Mouse (Mus musculus) midbrain, embryonic 15.5 days (tissue): ENCODE results near the gene Fbln2. TPM values are rescaled to one million over a fixed set of nuclear protein-coding genes. Genes with fewer than 3 reads are reported as not detected.

Experiments used
- ATAC-seq: fragments of 200-750 bp; cut with Nextera tagmentation; replicated peaks from 2 replicates; pipeline ENCODE4 v1.8.0; 2017; ENCODE audit warnings: moderate TSS enrichment
- H3K27ac ChIP-seq: fragments of 300-500 bp; sonication (generic); 2 replicates; pipeline ENCODE4 v1.5.1; 2015; ENCODE audit warnings: mild to moderate bottlenecking, inconsistent platforms
- H3K27me3 ChIP-seq: fragments of 300-500 bp; sonication (generic); replicated peaks from 2 replicates; pipeline ENCODE4 v1.6.1; 2015; ENCODE audit warnings: inconsistent platforms
- H3K36me3 ChIP-seq: fragments of 300-500 bp; sonication (generic); replicated peaks from 2 replicates; pipeline ENCODE4 v1.6.1; 2015; ENCODE audit warnings: inconsistent platforms
- H3K4me1 ChIP-seq: fragments of 300-500 bp; sonication (generic); 2 replicates; pipeline ENCODE4 v1.6.1; 2015; ENCODE audit warnings: inconsistent platforms
- H3K4me2 ChIP-seq: fragments of 300-500 bp; sonication (generic); 2 replicates; pipeline ENCODE4 v1.6.1; 2015; ENCODE audit warnings: inconsistent platforms, mild to moderate bottlenecking, moderate library complexity
- H3K4me3 ChIP-seq: fragments of 300-500 bp; sonication (generic); 2 replicates; pipeline ENCODE4 v1.5.1; 2015; ENCODE audit warnings: mild to moderate bottlenecking, inconsistent platforms
- H3K9ac ChIP-seq: fragments of 300-500 bp; sonication (generic); 2 replicates; pipeline ENCODE4 v1.6.1; 2015; ENCODE audit warnings: mild to moderate bottlenecking, inconsistent platforms
- H3K9me3 ChIP-seq: fragments of 300-500 bp; sonication (generic); 2 replicates; pipeline ENCODE4 v1.6.1; 2016; ENCODE audit warnings: inconsistent platforms
- WGBS: fragments of 180-500 bp; shearing (Covaris S2); methylation state at CpG from one replicate; pipeline ENCODE4 v1.1.7; 2015; ENCODE audit warnings: mixed read lengths; 5-methylcytosine and 5-hydroxymethylcytosine counted together
- polyA plus RNA-seq: library from polyadenylated mRNA; unstranded; fragments of >200 nt; fragmentation: Nextera tagmentation; extraction: Ambion mirVana; gene quantifications from 2 replicates; pipeline ENCODE4 v1.2.1, GENCODE M21; 2015

Fbln2 gene
- polyA plus RNA-seq, 1 experiment from 2014 or later = 15.1 TPM

GRCm38 (mm10) chr6:91236429-91236828, 24.2 kb downstream of the Fbln2 start:
- no peak; the same call in 1 of the 2 replicates for ATAC-seq
- Histone ChIP-seq H3K4me2 (no peak overlapping the region), H3K4me1 (peaks cover 10% of the 10 kb centered on the region; the same call in 1 of the 2 replicates), H3K4me3 (no peak overlapping the region), H3K27me3 (no peaks in the 10 kb centered on the region), H3K9me3 (no peaks in the 10 kb centered on the region), H3K9ac (no peak overlapping the region), H3K36me3 (no peaks in the 10 kb centered on the region), H3K27ac (no peak overlapping the region)
- WGBS = 47% methylated on average over 6 of the region's 6 CpGs

DNA sequence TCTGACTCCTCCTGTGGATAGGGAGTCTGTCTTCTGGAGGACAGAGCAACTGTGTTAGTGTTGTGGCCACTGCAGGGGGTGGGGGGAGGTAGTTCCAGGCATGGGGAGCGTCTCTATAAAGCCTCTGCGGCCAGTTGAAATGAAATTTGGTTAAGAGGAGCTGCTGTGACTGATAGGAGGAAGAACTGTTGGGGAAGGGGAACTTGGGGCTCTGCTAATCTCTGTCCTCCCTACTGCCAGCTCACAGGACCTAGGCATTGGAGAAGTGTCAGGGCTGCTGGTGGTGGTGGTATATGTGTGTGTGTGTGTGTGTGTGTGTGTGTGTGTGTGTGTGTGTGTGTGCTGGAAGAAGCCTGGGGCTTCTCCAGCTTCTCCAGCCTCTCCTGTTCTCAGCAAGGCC, 25.0 kb downstream of the Fbln2 start:
- no peak overlapping the region for H3K4me3 ChIP-seq
- H3K4me2 ChIP-seq = no peak overlapping the region
- H3K27me3 ChIP-seq = no peaks in the 10 kb centered on the region
- H3K9me3 ChIP-seq = no peaks in the 10 kb centered on the region
- WGBS = 50% methylated on average over 2 of the region's 2 CpGs
- ATAC-seq = no peak
- H3K9ac ChIP-seq = no peak overlapping the region
- H3K4me1 ChIP-seq = peaks cover 10% of the 10 kb centered on the region; the same call in 1 of the 2 replicates
- H3K36me3 ChIP-seq = no peaks in the 10 kb centered on the region
- H3K27ac ChIP-seq = no peak overlapping the region

- Histone ChIP-seq H3K9ac (no peak overlapping the region), H3K27ac (no peak overlapping the region), H3K27me3 (no peaks in the 10 kb centered on the region), H3K4me3 (no peak overlapping the region), H3K9me3 (no peaks in the 10 kb centered on the region), H3K36me3 (no peaks in the 10 kb centered on the region), H3K4me1 (peaks cover 15% of the 10 kb centered on the region; the same call in 1 of the 2 replicates), H3K4me2 (no peak overlapping the region)
- no peak for ATAC-seq
- WGBS = 60% methylated on average over 2 of the region's 2 CpGs
These were observed 28.3 kb downstream of the Fbln2 start for GRCm38 (mm10) chr6:91240537-91240936.

DNA sequence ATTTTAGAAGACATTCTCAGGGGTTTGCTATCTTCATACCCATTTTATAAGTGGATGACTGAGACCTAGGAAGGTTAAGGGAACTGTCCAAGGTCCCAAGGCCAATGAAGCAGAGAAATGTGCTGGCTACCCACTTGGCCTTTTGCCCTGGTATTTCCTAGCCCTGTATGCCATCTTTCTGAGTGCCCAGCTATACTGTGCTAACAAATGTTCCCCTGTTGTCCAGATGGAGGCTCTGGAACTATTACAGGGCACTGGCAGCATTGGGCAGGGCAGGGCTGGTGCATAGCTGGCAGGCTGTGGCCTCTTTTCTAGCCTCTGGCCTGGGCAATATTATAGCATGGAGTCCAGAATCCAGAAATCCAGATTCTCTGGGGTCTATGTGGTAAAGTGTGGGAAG, 28.7 kb downstream of the Fbln2 start:
- no peak overlapping the region for H3K27ac ChIP-seq
- ATAC-seq = no peak
- H3K9ac ChIP-seq = no peak overlapping the region
- no peaks in the 10 kb centered on the region for H3K27me3 ChIP-seq
- no peaks in the 10 kb centered on the region for H3K9me3 ChIP-seq
- no peaks in the 10 kb centered on the region for H3K36me3 ChIP-seq
- H3K4me3 ChIP-seq = no peak overlapping the region
- H3K4me2 ChIP-seq = no peak overlapping the region
- peaks cover 16% of the 10 kb centered on the region; the same call in 1 of the 2 replicates for H3K4me1 ChIP-seq

GRCm38 (mm10) chr6:91243395-91243794, 31.1 kb downstream of the Fbln2 start:
- no peak for ATAC-seq
- Histone ChIP-seq H3K4me2 (no peak overlapping the region), H3K27me3 (peaks cover 2% of the 10 kb centered on the region; the same call in 1 of the 2 replicates), H3K36me3 (no peaks in the 10 kb centered on the region), H3K9ac (no peak overlapping the region), H3K9me3 (no peaks in the 10 kb centered on the region), H3K27ac (no peak overlapping the region), H3K4me3 (no peak overlapping the region), H3K4me1 (0 out of 2 replicates have a peak, but pooled peaks cover 9% of the 10 kb centered on the region)
- WGBS = 91% methylated on average over 6 of the region's 6 CpGs

GRCm38 (mm10) chr6:91244331-91244730, 32.1 kb downstream of the Fbln2 start:
- no peaks in the 10 kb centered on the region for H3K9me3 ChIP-seq
- H3K4me2 ChIP-seq = no peak overlapping the region
- peaks cover 2% of the 10 kb centered on the region; the same call in 1 of the 2 replicates for H3K27me3 ChIP-seq
- no peaks in the 10 kb centered on the region for H3K36me3 ChIP-seq
- H3K4me1 ChIP-seq = 0 out of 2 replicates have a peak, but pooled peaks cover 9% of the 10 kb centered on the region
- no peak for ATAC-seq
- H3K4me3 ChIP-seq = no peak overlapping the region
- WGBS = 80% methylated on average over 8 of the region's 8 CpGs
- H3K27ac ChIP-seq = no peak overlapping the region
- H3K9ac ChIP-seq = no peak overlapping the region

- WGBS = 14% methylated on average over 6 of the region's 6 CpGs
- peak; percentile 33; the same call in 1 of the 2 replicates for ATAC-seq
- H3K4me2 ChIP-seq = no peak overlapping the region
- H3K9ac ChIP-seq = no peak overlapping the region
- H3K9me3 ChIP-seq = no peaks in the 10 kb centered on the region
- no peaks in the 10 kb centered on the region for H3K36me3 ChIP-seq
- no peak overlapping the region for H3K4me3 ChIP-seq
- no peak overlapping the region for H3K27ac ChIP-seq
- 0 out of 2 replicates have a peak, but pooled peaks cover 9% of the 10 kb centered on the region for H3K4me1 ChIP-seq
- H3K27me3 ChIP-seq = peaks cover 2% of the 10 kb centered on the region; the same call in 1 of the 2 replicates
These were observed 33.1 kb downstream of the Fbln2 start for GRCm38 (mm10) chr6:91245331-91245730.

DNA sequence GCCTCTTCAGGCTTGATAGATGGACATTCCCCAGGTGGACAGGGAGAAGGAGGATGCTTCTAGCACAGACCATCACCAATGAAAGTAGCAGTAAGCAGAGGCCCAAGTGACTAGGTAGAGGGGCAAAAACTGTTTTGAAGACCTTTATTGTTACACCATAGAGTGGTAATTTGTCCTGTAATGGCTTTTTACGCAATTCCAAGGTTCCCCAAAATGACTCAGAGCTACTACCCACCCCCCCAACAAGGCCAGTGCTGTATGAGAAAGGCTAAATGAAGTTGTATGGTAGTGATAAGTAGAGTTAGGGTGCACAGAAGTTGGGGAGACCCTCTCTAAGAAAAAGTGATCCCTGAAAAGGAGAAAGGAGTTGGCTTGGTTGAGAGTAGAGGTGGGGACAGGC, 35.1 kb downstream of the Fbln2 start:
- Histone ChIP-seq H3K27me3 (peaks cover 2% of the 10 kb centered on the region; the same call in 1 of the 2 replicates), H3K9ac (no peak overlapping the region), H3K4me1 (0 out of 2 replicates have a peak, but pooled peaks cover 9% of the 10 kb centered on the region), H3K9me3 (no peaks in the 10 kb centered on the region), H3K4me2 (no peak overlapping the region), H3K36me3 (no peaks in the 10 kb centered on the region), H3K4me3 (no peak overlapping the region), H3K27ac (no peak overlapping the region)
- 98% methylated on average over 1 of the region's 1 CpGs for WGBS
- no peak for ATAC-seq

- Histone ChIP-seq H3K9ac (no peak overlapping the region), H3K27me3 (peaks cover 2% of the 10 kb centered on the region; the same call in 1 of the 2 replicates), H3K27ac (no peak overlapping the region), H3K9me3 (no peaks in the 10 kb centered on the region), H3K4me2 (no peak overlapping the region), H3K4me1 (0 out of 2 replicates have a peak, but pooled peaks cover 9% of the 10 kb centered on the region), H3K36me3 (no peaks in the 10 kb centered on the region), H3K4me3 (no peak overlapping the region)
- 80% methylated on average over 4 of the region's 4 CpGs for WGBS
- no peak for ATAC-seq
These were observed 36.4 kb downstream of the Fbln2 start for GRCm38 (mm10) chr6:91248627-91249026.

DNA sequence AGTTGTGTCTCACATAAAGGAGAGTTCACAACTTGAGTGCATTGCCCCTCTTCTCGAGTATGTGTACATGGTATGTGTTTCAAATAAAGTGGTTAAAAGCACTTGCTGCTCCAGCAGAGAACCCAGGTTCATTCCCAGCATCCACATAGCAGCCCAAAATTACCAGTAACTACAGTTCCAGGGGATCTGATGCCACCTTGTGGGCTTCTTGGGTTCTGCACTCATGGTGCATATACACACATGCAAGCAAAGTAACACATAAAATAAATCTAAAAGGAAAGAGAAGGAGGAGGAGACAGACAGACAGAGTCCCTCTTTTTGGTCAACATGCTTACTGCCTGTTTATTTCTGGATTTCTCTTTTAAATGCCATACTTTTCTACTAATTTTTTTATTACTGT, 37.5 kb downstream of the Fbln2 start:
- Histone ChIP-seq H3K4me3 (no peak overlapping the region), H3K4me1 (0 out of 2 replicates have a peak, but pooled peaks cover 9% of the 10 kb centered on the region), H3K9ac (no peak overlapping the region), H3K27me3 (peaks cover 2% of the 10 kb centered on the region; the same call in 1 of the 2 replicates), H3K27ac (no peak overlapping the region), H3K9me3 (no peaks in the 10 kb centered on the region), H3K36me3 (no peaks in the 10 kb centered on the region), H3K4me2 (no peak overlapping the region)
- ATAC-seq = no peak
- 92% methylated on average over 1 of the region's 1 CpGs for WGBS

- no peaks in the 10 kb centered on the region for H3K36me3 ChIP-seq
- peaks cover 7% of the 10 kb centered on the region; the same call in 1 of the 2 replicates for H3K4me1 ChIP-seq
- no peaks in the 10 kb centered on the region for H3K9me3 ChIP-seq
- no peak overlapping the region for H3K4me3 ChIP-seq
- ATAC-seq = no peak
- H3K27me3 ChIP-seq = no peaks in the 10 kb centered on the region
- H3K9ac ChIP-seq = no peak overlapping the region
- H3K27ac ChIP-seq = no peak overlapping the region
- H3K4me2 ChIP-seq = no peak overlapping the region
- 83% methylated on average over 16 of the region's 16 CpGs for WGBS
These were observed 47.3 kb downstream of the Fbln2 start for GRCm38 (mm10) chr6:91259440-91260120.

GRCm38 (mm10) chr6:91260347-91260986, 48.2 kb downstream of the Fbln2 start:
- 83% methylated on average over 8 of the region's 8 CpGs for WGBS
- Histone ChIP-seq H3K27me3 (no peaks in the 10 kb centered on the region), H3K4me3 (no peak overlapping the region), H3K9ac (no peak overlapping the region), H3K27ac (no peak overlapping the region), H3K4me1 (peaks cover 8% of the 10 kb centered on the region; the same call in 1 of the 2 replicates), H3K36me3 (no peaks in the 10 kb centered on the region), H3K9me3 (no peaks in the 10 kb centered on the region), H3K4me2 (no peak overlapping the region)
- no peak for ATAC-seq
